Mouse (Mus musculus): ENCODE data around the gene Pabpc4. TPM values are rescaled to one million over a fixed set of nuclear protein-coding genes. Genes with fewer than 3 reads are reported as not detected.

Pabpc4 gene
- polyA plus RNA-seq, 1 experiment from 2014 or later: 83.5 TPM

DNA sequence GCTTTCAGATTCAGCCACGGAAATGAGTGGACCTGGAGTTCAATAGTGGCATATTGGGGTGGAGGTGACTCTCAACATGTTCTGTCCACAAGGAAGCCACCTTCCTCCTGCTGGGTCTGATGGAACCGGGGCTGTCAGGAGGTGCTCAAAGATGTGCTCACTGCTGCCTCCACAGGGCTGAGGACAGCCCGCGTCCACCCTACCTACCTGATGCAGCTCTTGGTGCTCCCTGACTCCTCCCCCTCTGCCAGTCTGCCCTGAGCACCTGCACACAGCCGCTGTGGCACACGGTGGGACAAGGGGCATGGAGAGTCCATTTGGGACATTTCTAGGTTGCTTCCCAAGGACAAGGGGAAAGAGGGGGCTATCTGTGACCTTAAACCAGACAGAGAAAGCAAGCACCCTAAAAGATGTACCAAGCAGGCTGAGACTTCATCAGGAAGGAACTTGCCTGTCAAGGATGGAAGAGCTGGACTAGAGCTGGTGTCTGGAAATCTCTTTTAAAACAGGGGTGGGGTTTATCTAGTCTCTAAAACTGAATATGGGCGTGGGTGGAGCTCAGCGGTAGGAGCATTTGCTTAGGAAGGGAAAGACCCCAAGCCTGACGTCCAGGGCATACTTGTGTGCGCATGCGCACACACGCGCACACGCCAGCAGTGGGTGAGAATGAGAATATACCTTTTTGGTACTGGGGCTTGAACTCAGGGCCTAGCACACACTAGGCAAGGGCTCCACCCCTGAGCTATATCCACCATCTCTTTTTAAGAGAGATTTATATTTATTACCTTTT is 73.8 kb downstream of the Pabpc4 start:
- WGBS (ENCODE audit: insufficient replicate concordance): 62% methylated on average over 14 of the region's 14 CpGs

DNA sequence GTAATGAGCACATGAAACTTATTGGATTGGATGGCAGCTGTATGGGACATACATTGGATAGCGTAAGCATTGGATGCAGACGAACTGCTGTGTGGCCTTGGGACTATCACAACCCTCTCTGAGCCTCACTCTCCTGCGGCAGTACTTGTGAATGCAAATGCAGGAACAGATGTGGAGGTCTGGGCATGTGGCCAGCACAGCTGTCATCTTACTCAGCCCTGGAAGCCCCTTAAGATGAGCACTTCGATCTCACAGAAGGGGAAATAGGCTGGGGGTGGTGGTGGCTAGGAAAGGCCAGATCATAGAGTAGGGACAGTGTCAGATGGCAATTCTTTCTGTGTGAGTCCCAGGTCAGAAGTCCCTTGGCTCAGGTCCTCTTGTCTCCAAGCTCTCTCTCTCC is 75.5 kb downstream of the Pabpc4 start:
- no peak overlapping the region for H3K4me3 ChIP-seq (ENCODE audit: low read depth, low read length)
- 77% methylated on average over 4 of the region's 4 CpGs for WGBS (ENCODE audit: insufficient replicate concordance)
- H3K4me2 ChIP-seq: no peak overlapping the region
- no peaks in the 10 kb centered on the region for H3K9me3 ChIP-seq (replicated peaks; ENCODE audit: control insufficient read depth, low read length)
- H3K4me1 ChIP-seq (ENCODE audit: control insufficient read depth, insufficient read depth, low read length): peaks cover 6% of the 10 kb centered on the region
- H3K9ac ChIP-seq (ENCODE audit: low read depth, low read length): no peak overlapping the region
- no peaks in the 10 kb centered on the region for H3K36me3 ChIP-seq (ENCODE audit: control insufficient read depth, insufficient read depth, low read length)
- ATAC-seq (replicated peaks; ENCODE audit: insufficient number of reproducible peaks, low FRiP score, low TSS enrichment): no peak
- H3K27me3 ChIP-seq (ENCODE audit: control insufficient read depth, insufficient read depth, low read length): peaks cover 33% of the 10 kb centered on the region
- H3K27ac ChIP-seq (ENCODE audit: low read depth, low read length): no peak overlapping the region

More for the DNA sequence above, 73.8 kb downstream of the Pabpc4 start:
- no peak for ATAC-seq (replicated peaks; ENCODE audit: insufficient number of reproducible peaks, low FRiP score, low TSS enrichment)
- H3K4me1 ChIP-seq (ENCODE audit: control insufficient read depth, insufficient read depth, low read length): no peaks in the 10 kb centered on the region
- H3K36me3 ChIP-seq (ENCODE audit: control insufficient read depth, insufficient read depth, low read length): no peaks in the 10 kb centered on the region
- H3K4me3 ChIP-seq (ENCODE audit: low read depth, low read length): no peak overlapping the region
- no peaks in the 10 kb centered on the region for H3K9me3 ChIP-seq (replicated peaks; ENCODE audit: control insufficient read depth, low read length)
- H3K9ac ChIP-seq (ENCODE audit: low read depth, low read length): no peak overlapping the region
- no peak overlapping the region for H3K27ac ChIP-seq (ENCODE audit: low read depth, low read length)
- H3K4me2 ChIP-seq: no peak overlapping the region
- peaks cover 17% of the 10 kb centered on the region for H3K27me3 ChIP-seq (ENCODE audit: control insufficient read depth, insufficient read depth, low read length)

DNA sequence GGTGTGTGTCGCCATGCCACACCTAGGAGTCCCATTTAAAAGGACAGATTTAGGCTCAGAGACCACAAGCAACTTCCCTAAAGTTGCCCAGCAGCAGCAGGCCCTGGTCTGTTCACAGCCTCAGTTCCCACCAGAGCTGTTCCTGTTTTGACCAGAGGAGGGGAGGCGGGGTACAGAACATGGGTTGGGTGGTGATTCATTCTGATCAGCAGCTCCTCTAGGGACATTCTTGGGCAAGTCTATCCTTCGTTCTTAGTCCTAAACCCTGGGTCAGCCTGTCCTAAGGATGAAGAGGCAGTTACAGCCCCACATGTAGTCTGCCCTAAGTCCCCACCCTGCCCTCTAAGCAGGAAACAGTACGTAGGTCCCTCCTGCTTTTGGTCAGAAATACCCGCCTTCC is 78.1 kb downstream of the Pabpc4 start:
- Histone ChIP-seq H3K27me3 (ENCODE audit: control insufficient read depth, insufficient read depth, low read length) (peaks cover 44% of the 10 kb centered on the region), H3K27ac (ENCODE audit: low read depth, low read length) (no peak overlapping the region), H3K9me3 (replicated peaks; ENCODE audit: control insufficient read depth, low read length) (no peaks in the 10 kb centered on the region), H3K9ac (ENCODE audit: low read depth, low read length) (no peak overlapping the region), H3K36me3 (ENCODE audit: control insufficient read depth, insufficient read depth, low read length) (no peaks in the 10 kb centered on the region), H3K4me2 (no peak overlapping the region), H3K4me3 (ENCODE audit: low read depth, low read length) (no peak overlapping the region), H3K4me1 (ENCODE audit: control insufficient read depth, insufficient read depth, low read length) (peaks cover 15% of the 10 kb centered on the region)
- no peak for ATAC-seq (replicated peaks; ENCODE audit: insufficient number of reproducible peaks, low FRiP score, low TSS enrichment)
- WGBS (ENCODE audit: insufficient replicate concordance): 61% methylated on average over 5 of the region's 5 CpGs

DNA sequence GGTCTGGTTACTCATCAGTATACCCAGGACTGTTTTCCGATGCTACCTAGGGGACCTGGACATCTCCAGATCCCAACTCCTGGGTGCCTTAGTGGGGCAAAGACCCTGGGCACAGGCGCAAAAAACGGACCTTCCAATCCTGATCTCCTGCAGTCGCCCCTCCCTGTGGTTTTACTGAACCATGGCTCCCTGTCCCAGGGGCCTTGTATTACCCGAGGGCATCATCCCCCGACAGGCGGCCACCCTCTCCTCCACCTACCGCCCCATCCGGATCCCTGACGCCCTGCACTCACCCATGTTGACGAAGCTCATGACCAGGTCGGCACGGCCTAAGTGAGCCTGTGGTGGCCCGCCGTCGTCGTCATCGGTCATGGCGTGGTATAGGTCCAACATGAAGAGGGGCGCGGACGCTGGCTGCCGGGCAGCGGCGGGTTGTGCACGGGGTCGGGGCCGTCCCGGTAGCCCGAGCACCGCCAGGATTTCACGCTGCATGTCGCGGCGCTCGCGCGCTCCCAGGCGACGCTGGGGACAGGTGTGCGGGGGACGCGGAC is 80.0 kb downstream of the Pabpc4 start:
- H3K27me3 ChIP-seq (ENCODE audit: control insufficient read depth, insufficient read depth, low read length): peaks cover 36% of the 10 kb centered on the region
- no peaks in the 10 kb centered on the region for H3K36me3 ChIP-seq (ENCODE audit: control insufficient read depth, insufficient read depth, low read length)
- 3% methylated on average over 43 of the region's 43 CpGs for WGBS (ENCODE audit: insufficient replicate concordance)
- H3K9ac ChIP-seq (ENCODE audit: low read depth, low read length): no peak overlapping the region
- H3K4me1 ChIP-seq (ENCODE audit: control insufficient read depth, insufficient read depth, low read length): peaks cover 15% of the 10 kb centered on the region
- ATAC-seq (replicated peaks; ENCODE audit: insufficient number of reproducible peaks, low FRiP score, low TSS enrichment): peak; percentile 22; the same call in 1 of the 2 replicates
- peak overlapping the region; percentile 99 for H3K4me2 ChIP-seq
- H3K9me3 ChIP-seq (replicated peaks; ENCODE audit: control insufficient read depth, low read length): no peaks in the 10 kb centered on the region
- peak overlapping the region; percentile 59 for H3K4me3 ChIP-seq (ENCODE audit: low read depth, low read length)
- no peak overlapping the region for H3K27ac ChIP-seq (ENCODE audit: low read depth, low read length)

DNA sequence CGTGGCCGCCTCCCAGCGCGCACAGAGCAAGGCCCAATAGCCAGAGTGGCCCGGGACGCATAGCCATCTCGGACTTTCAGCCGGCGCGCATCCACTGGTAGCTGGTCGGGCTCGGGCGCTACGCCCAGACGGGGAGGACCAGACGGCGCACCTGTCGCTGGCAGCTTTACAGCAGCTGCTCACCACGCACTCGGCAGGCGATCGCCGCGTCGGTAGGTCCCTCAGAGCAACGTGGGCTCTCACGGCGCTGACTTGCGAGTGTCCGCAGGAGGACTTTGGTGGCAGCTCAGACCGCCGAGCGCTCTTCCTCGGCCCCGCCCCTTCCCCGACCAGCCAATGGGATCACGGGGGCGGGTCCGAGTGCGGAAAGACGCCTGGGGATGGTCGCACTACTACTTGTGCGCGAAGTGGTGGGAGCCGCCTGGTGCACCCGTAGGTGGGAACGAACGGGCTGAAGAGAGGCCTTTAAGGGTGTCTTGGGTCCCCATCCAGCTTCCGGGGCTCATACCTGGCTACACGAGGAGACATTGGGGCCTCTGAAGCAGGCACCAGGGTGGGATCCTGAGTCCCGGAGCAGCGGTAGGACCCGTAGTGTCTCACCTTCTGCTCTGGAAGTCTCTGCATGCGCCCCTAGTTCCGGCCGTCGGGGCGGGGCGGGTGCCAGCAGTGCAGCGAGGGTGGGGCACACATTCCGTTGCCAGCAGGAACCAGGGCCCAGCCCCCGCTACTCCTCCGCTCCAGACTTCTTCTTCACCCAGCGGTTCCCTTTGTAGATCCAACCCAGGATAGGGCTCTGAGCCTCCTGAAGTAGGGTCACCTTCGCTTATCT is 80.7 kb downstream of the Pabpc4 start, which contains the start of gene Bmp8a:
Gene Bmp8a, minus strand, starts transcription at position 611 of the 829 bp plus-strand sequence.
- peaks cover 36% of the 10 kb centered on the region for H3K27me3 ChIP-seq (ENCODE audit: control insufficient read depth, insufficient read depth, low read length)
- peak; percentile 81 for ATAC-seq (replicated peaks; ENCODE audit: insufficient number of reproducible peaks, low FRiP score, low TSS enrichment)

DNA sequence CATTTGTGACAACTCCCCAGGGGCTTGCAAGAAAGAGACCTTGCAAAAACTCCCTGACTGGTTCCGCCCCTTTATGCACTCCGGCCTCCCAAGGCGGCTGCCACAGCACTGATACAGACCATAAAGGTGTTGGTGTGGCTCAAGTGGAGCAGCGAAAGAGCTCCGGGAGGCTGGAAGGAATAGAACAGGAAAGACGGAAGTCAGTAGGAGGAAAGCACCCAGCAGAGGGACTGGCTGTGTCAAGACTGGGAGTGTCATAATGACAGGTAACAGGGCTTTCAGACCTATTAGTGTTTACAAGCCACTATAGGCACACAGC is 81.3 kb downstream of the Pabpc4 start:
- H3K4me1 ChIP-seq (ENCODE audit: control insufficient read depth, insufficient read depth, low read length): peaks cover 15% of the 10 kb centered on the region
- peak; percentile 19; the same call in 1 of the 2 replicates for ATAC-seq (replicated peaks; ENCODE audit: insufficient number of reproducible peaks, low FRiP score, low TSS enrichment)
- H3K27ac ChIP-seq (ENCODE audit: low read depth, low read length): no peak overlapping the region
- peak overlapping the region; percentile 59 for H3K4me3 ChIP-seq (ENCODE audit: low read depth, low read length)
- no peaks in the 10 kb centered on the region for H3K36me3 ChIP-seq (ENCODE audit: control insufficient read depth, insufficient read depth, low read length)
- no peaks in the 10 kb centered on the region for H3K9me3 ChIP-seq (replicated peaks; ENCODE audit: control insufficient read depth, low read length)
- WGBS (ENCODE audit: insufficient replicate concordance): 1% methylated on average over 6 of the region's 6 CpGs
- no peak overlapping the region for H3K9ac ChIP-seq (ENCODE audit: low read depth, low read length)
- H3K4me2 ChIP-seq: peak overlapping the region; percentile 99
- H3K27me3 ChIP-seq (ENCODE audit: control insufficient read depth, insufficient read depth, low read length): peaks cover 36% of the 10 kb centered on the region

More for the DNA sequence above, 80.7 kb downstream of the Pabpc4 start, which contains the start of gene Bmp8a:
- Histone ChIP-seq H3K36me3 (ENCODE audit: control insufficient read depth, insufficient read depth, low read length) (no peaks in the 10 kb centered on the region), H3K4me2 (peak within 1 kb of the TSS; percentile 99), H3K9me3 (replicated peaks; ENCODE audit: control insufficient read depth, low read length) (no peaks in the 10 kb centered on the region), H3K9ac (ENCODE audit: low read depth, low read length) (peak within 1 kb of the TSS; percentile 35; the same call in 1 of the 2 replicates), H3K4me3 (ENCODE audit: low read depth, low read length) (peak within 1 kb of the TSS; percentile 59), H3K27ac (ENCODE audit: low read depth, low read length) (no peak within 1 kb of the TSS), H3K4me1 (ENCODE audit: control insufficient read depth, insufficient read depth, low read length) (peaks cover 15% of the 10 kb centered on the region)
- under 1% methylated on average over 64 of the region's 65 CpGs for WGBS (ENCODE audit: insufficient replicate concordance)

Other genes with a start within 250 kb of the Pabpc4 start
- gene Trit1, start 245.8 kb upstream of the Pabpc4 start, polyA plus RNA-seq (2014; fragmentation: Nextera tagmentation; extraction: Ambion mirVana): 13.6 and 14.4 TPM in 2 replicates
- not detected in 2 replicates for gene Bmp8b, start 157.2 kb upstream of the Pabpc4 start, polyA plus RNA-seq (2014; fragmentation: Nextera tagmentation; extraction: Ambion mirVana)
- gene Oxct2b, start 146.1 kb upstream of the Pabpc4 start, polyA plus RNA-seq (2014; fragmentation: Nextera tagmentation; extraction: Ambion mirVana): not detected in 2 replicates
- gene Ppie, start 122.4 kb upstream of the Pabpc4 start, polyA plus RNA-seq (2014; fragmentation: Nextera tagmentation; extraction: Ambion mirVana): 63.4 and 65.1 TPM in 2 replicates
- 1.9 and 2.4 TPM in 2 replicates for gene Hpcal4, start 79.1 kb upstream of the Pabpc4 start, polyA plus RNA-seq (2014; fragmentation: Nextera tagmentation; extraction: Ambion mirVana)
- 0.37 and 0.39 TPM in 2 replicates for gene Nt5c1a, start 60.8 kb upstream of the Pabpc4 start, polyA plus RNA-seq (2014; fragmentation: Nextera tagmentation; extraction: Ambion mirVana)
- gene Heyl, start 28.8 kb upstream of the Pabpc4 start, polyA plus RNA-seq (2014; fragmentation: Nextera tagmentation; extraction: Ambion mirVana): 6.2 and 6.7 TPM in 2 replicates
- not detected in 2 replicates for gene Oxct2a, start 61.3 kb downstream of the Pabpc4 start, polyA plus RNA-seq (2014; fragmentation: Nextera tagmentation; extraction: Ambion mirVana)
- gene Bmp8a, start 80.9 kb downstream of the Pabpc4 start, polyA plus RNA-seq (2014; fragmentation: Nextera tagmentation; extraction: Ambion mirVana): 0.10 TPM in 1 of 2 replicates, not detected in the other

All from heart, embryonic 11.5 days (tissue).